Mouse (Mus musculus): ENCODE results near the gene Ascc1. TPM values are rescaled to one million over a fixed set of nuclear protein-coding genes. Genes with fewer than 3 reads are reported as not detected.

Gene Ascc1
- polyA plus RNA-seq, 1 experiment from 2014 or later = 41.3 TPM

GRCm38 (mm10) chr10:60108321-60109111 lies 105.9 kb downstream of the Ascc1 start:
- no peak for ATAC-seq (ENCODE audit: insufficient number of reproducible peaks, low FRiP score, low TSS enrichment, low read depth)
- H3K27ac ChIP-seq = no peak overlapping the region
- peaks cover 38% of the 10 kb centered on the region for H3K4me1 ChIP-seq
- H3K27me3 ChIP-seq = peaks cover 43% of the 10 kb centered on the region
- H3K4me2 ChIP-seq = no peak overlapping the region
- H3K9me3 ChIP-seq = no peaks in the 10 kb centered on the region
- H3K4me3 ChIP-seq = no peak overlapping the region
- H3K36me3 ChIP-seq = no peaks in the 10 kb centered on the region
- H3K9ac ChIP-seq = no peak overlapping the region
- WGBS = 67% methylated on average over 16 of the region's 17 CpGs

- peaks cover 38% of the 10 kb centered on the region for H3K4me1 ChIP-seq
- no peak for ATAC-seq (ENCODE audit: insufficient number of reproducible peaks, low FRiP score, low TSS enrichment, low read depth)
- no peak overlapping the region for H3K9ac ChIP-seq
- H3K4me2 ChIP-seq = no peak overlapping the region
- H3K9me3 ChIP-seq = no peaks in the 10 kb centered on the region
- 82% methylated on average over 8 of the region's 8 CpGs for WGBS
- H3K27me3 ChIP-seq = peaks cover 40% of the 10 kb centered on the region
- no peaks in the 10 kb centered on the region for H3K36me3 ChIP-seq
- H3K4me3 ChIP-seq = no peak overlapping the region
- no peak overlapping the region for H3K27ac ChIP-seq
These were observed 106.7 kb downstream of the Ascc1 start for GRCm38 (mm10) chr10:60109336-60109735.

- H3K4me2 ChIP-seq = no peak overlapping the region
- no peak for ATAC-seq (ENCODE audit: insufficient number of reproducible peaks, low FRiP score, low TSS enrichment, low read depth)
- H3K4me1 ChIP-seq = peaks cover 38% of the 10 kb centered on the region
- peaks cover 36% of the 10 kb centered on the region for H3K27me3 ChIP-seq
- 67% methylated on average over 8 of the region's 8 CpGs for WGBS
- no peak overlapping the region for H3K4me3 ChIP-seq
- H3K9ac ChIP-seq = no peak overlapping the region
- H3K27ac ChIP-seq = no peak overlapping the region
- no peaks in the 10 kb centered on the region for H3K9me3 ChIP-seq
- H3K36me3 ChIP-seq = no peaks in the 10 kb centered on the region
These were observed 107.4 kb downstream of the Ascc1 start for GRCm38 (mm10) chr10:60109989-60110388.

- Histone ChIP-seq H3K4me1 (peaks cover 39% of the 10 kb centered on the region), H3K27ac (no peak overlapping the region), H3K27me3 (peaks cover 28% of the 10 kb centered on the region), H3K4me3 (no peak overlapping the region), H3K9me3 (no peaks in the 10 kb centered on the region), H3K36me3 (no peaks in the 10 kb centered on the region), H3K4me2 (no peak overlapping the region), H3K9ac (no peak overlapping the region)
- 87% methylated on average over 10 of the region's 10 CpGs for WGBS
- ATAC-seq (ENCODE audit: insufficient number of reproducible peaks, low FRiP score, low TSS enrichment, low read depth) = no peak
These were observed 108.4 kb downstream of the Ascc1 start for GRCm38 (mm10) chr10:60110908-60111475.

GRCm38 (mm10) chr10:60113965-60114690 lies 111.5 kb downstream of the Ascc1 start:
- WGBS = 85% methylated on average over 9 of the region's 9 CpGs
- Histone ChIP-seq H3K4me2 (no peak overlapping the region), H3K4me3 (no peak overlapping the region), H3K27me3 (peaks cover 4% of the 10 kb centered on the region; the same call in 1 of the 2 replicates), H3K36me3 (no peaks in the 10 kb centered on the region), H3K9ac (no peak overlapping the region), H3K9me3 (no peaks in the 10 kb centered on the region), H3K4me1 (peaks cover 18% of the 10 kb centered on the region), H3K27ac (no peak overlapping the region)
- no peak for ATAC-seq (ENCODE audit: insufficient number of reproducible peaks, low FRiP score, low TSS enrichment, low read depth)

- Histone ChIP-seq H3K4me3 (no peak overlapping the region), H3K4me2 (peak overlapping the region; percentile 29), H3K9me3 (no peaks in the 10 kb centered on the region), H3K27me3 (no peaks in the 10 kb centered on the region), H3K4me1 (peaks cover 13% of the 10 kb centered on the region), H3K27ac (no peak overlapping the region), H3K36me3 (no peaks in the 10 kb centered on the region), H3K9ac (no peak overlapping the region)
- 10% methylated on average over 14 of the region's 14 CpGs for WGBS
- ATAC-seq (ENCODE audit: insufficient number of reproducible peaks, low FRiP score, low TSS enrichment, low read depth) = no peak
These were observed 113.0 kb downstream of the Ascc1 start for GRCm38 (mm10) chr10:60115345-60116185.

- H3K36me3 ChIP-seq = no peaks in the 10 kb centered on the region
- no peak overlapping the region for H3K9ac ChIP-seq
- 61% methylated on average over 4 of the region's 4 CpGs for WGBS
- no peaks in the 10 kb centered on the region for H3K27me3 ChIP-seq
- H3K4me1 ChIP-seq = peaks cover 13% of the 10 kb centered on the region
- H3K27ac ChIP-seq = no peak overlapping the region
- H3K9me3 ChIP-seq = no peaks in the 10 kb centered on the region
- H3K4me2 ChIP-seq = no peak overlapping the region
- no peak for ATAC-seq (ENCODE audit: insufficient number of reproducible peaks, low FRiP score, low TSS enrichment, low read depth)
- no peak overlapping the region for H3K4me3 ChIP-seq
These were observed 114.4 kb downstream of the Ascc1 start for GRCm38 (mm10) chr10:60116997-60117396.

- no peak overlapping the region for H3K4me2 ChIP-seq
- 60% methylated on average over 7 of the region's 7 CpGs for WGBS
These were observed 115.9 kb downstream of the Ascc1 start for GRCm38 (mm10) chr10:60118464-60118863.

GRCm38 (mm10) chr10:60120630-60121029 lies 118.0 kb downstream of the Ascc1 start:
- peaks cover 7% of the 10 kb centered on the region for H3K4me1 ChIP-seq
- H3K9ac ChIP-seq = no peak overlapping the region
- WGBS = 79% methylated on average over 4 of the region's 4 CpGs
- H3K27ac ChIP-seq = no peak overlapping the region
- ATAC-seq (ENCODE audit: insufficient number of reproducible peaks, low FRiP score, low TSS enrichment, low read depth) = no peak
- H3K27me3 ChIP-seq = no peaks in the 10 kb centered on the region
- no peak overlapping the region for H3K4me3 ChIP-seq
- H3K4me2 ChIP-seq = no peak overlapping the region
- no peaks in the 10 kb centered on the region for H3K9me3 ChIP-seq
- H3K36me3 ChIP-seq = no peaks in the 10 kb centered on the region

More at GRCm38 (mm10) chr10:60118464-60118863, 115.9 kb downstream of the Ascc1 start:
- Histone ChIP-seq H3K4me3 (no peak overlapping the region), H3K27ac (no peak overlapping the region), H3K9ac (no peak overlapping the region), H3K4me1 (peaks cover 13% of the 10 kb centered on the region), H3K36me3 (no peaks in the 10 kb centered on the region), H3K27me3 (no peaks in the 10 kb centered on the region), H3K9me3 (no peaks in the 10 kb centered on the region)
- no peak for ATAC-seq (ENCODE audit: insufficient number of reproducible peaks, low FRiP score, low TSS enrichment, low read depth)

GRCm38 (mm10) chr10:60124078-60124477 lies 121.5 kb downstream of the Ascc1 start:
- Histone ChIP-seq H3K4me3 (no peak overlapping the region), H3K9me3 (no peaks in the 10 kb centered on the region), H3K9ac (no peak overlapping the region), H3K27ac (no peak overlapping the region), H3K4me1 (no peaks in the 10 kb centered on the region), H3K4me2 (no peak overlapping the region), H3K36me3 (no peaks in the 10 kb centered on the region), H3K27me3 (no peaks in the 10 kb centered on the region)
- 66% methylated on average over 6 of the region's 6 CpGs for WGBS
- ATAC-seq (ENCODE audit: insufficient number of reproducible peaks, low FRiP score, low TSS enrichment, low read depth) = no peak

GRCm38 (mm10) chr10:60125529-60126327 lies 123.1 kb downstream of the Ascc1 start:
- peak overlapping the region; percentile 4; the same call in 1 of the 2 replicates for H3K4me3 ChIP-seq
- ATAC-seq (ENCODE audit: insufficient number of reproducible peaks, low FRiP score, low TSS enrichment, low read depth) = 0 out of 2 replicates have a peak, but pooled peaks have one; percentile 20

More at GRCm38 (mm10) chr10:60125529-60126327, 123.1 kb downstream of the Ascc1 start:
- Histone ChIP-seq H3K9me3 (no peaks in the 10 kb centered on the region), H3K27me3 (no peaks in the 10 kb centered on the region), H3K36me3 (peaks cover 7% of the 10 kb centered on the region; the same call in 1 of the 2 replicates), H3K4me1 (no peaks in the 10 kb centered on the region), H3K4me2 (peak overlapping the region; percentile 12; the same call in 1 of the 2 replicates), H3K27ac (no peak overlapping the region), H3K9ac (no peak overlapping the region)
- WGBS = 22% methylated on average over 21 of the region's 22 CpGs

All from limb, embryonic 15.5 days (tissue).